Mouse (Mus musculus) lung, postnatal 0 days (tissue): ENCODE results near the gene Gm7579. TPM values are rescaled to one million over a fixed set of nuclear protein-coding genes. Genes with fewer than 3 reads are reported as not detected.
"Not testable (repeated sequence)": the region's sequence is repeated elsewhere in the genome, so short reads cannot be mapped to it uniquely, and the experiment has no call there.

ENCODE experiments used
- ATAC-seq: fragments of 200-750 bp; cut with Nextera tagmentation; 2 replicates; pipeline ENCODE4 v1.8.0; 2017; ENCODE audit warnings: moderate library complexity
- DNase-seq: peaks from one replicate; pipeline ENCODE4 v3.0.0-alpha.2; 2016; ENCODE audit warnings: low spot score
- H3K27ac ChIP-seq: fragments of 300-500 bp; sonication (generic); 2 replicates; pipeline ENCODE4 v1.5.1; 2014; ENCODE audit warnings: antibody characterized with exemption, mild to moderate bottlenecking, low read length, mixed read lengths
- H3K27me3 ChIP-seq: fragments of 300-500 bp; sonication (generic); replicated peaks from 2 replicates; pipeline ENCODE4 v1.6.1; 2014; ENCODE audit warnings: low read length, mixed read lengths; ENCODE audit not compliant: insufficient read depth
- H3K36me3 ChIP-seq: fragments of 300-500 bp; sonication (generic); 2 replicates; pipeline ENCODE4 v1.6.1; 2014; ENCODE audit warnings: low read length, mixed read lengths; ENCODE audit not compliant: insufficient read depth
- H3K4me1 ChIP-seq: fragments of 300-500 bp; sonication (generic); 2 replicates; pipeline ENCODE4 v1.6.1; 2014; ENCODE audit warnings: antibody characterized with exemption, low read depth, low read length, mixed read lengths; ENCODE audit not compliant: insufficient read depth
- H3K4me2 ChIP-seq: fragments of 300-500 bp; sonication (generic); replicated peaks from 2 replicates; pipeline ENCODE4 v1.6.1; 2014; ENCODE audit warnings: low read depth, mild to moderate bottlenecking, low read length, moderate library complexity, mixed read lengths
- H3K4me3 ChIP-seq: fragments of 300-500 bp; sonication (generic); 2 replicates; pipeline ENCODE4 v1.5.1; 2014; ENCODE audit warnings: low read depth, low read length
- H3K9ac ChIP-seq: fragments of 300-500 bp; sonication (generic); replicated peaks from 2 replicates; pipeline ENCODE4 v1.6.1; 2014; ENCODE audit warnings: low read depth, mild to moderate bottlenecking
- H3K9me3 ChIP-seq: fragments of 300-500 bp; sonication (generic); 2 replicates; pipeline ENCODE4 v1.6.1; 2016; ENCODE audit warnings: low read length, mixed read lengths
- CTCF ChIP-seq: IDR thresholded peaks from 2 replicates; pipeline ENCODE4 v1.5.1; 2016; ENCODE audit warnings: antibody characterized with exemption, mild to moderate bottlenecking
- EP300 ChIP-seq: IDR thresholded peaks from 2 replicates; pipeline ENCODE4 v1.6.1; 2016; ENCODE audit warnings: antibody characterized with exemption, mild to moderate bottlenecking, control low read depth
- WGBS: fragments of 180-500 bp; shearing (Covaris S2); extraction: QIAGEN DNeasy Blood & Tissue Kit; methylation state at CpG from one replicate; pipeline ENCODE4 v1.1.7; 2014; 5-methylcytosine and 5-hydroxymethylcytosine counted together
- polyA plus RNA-seq: library from polyadenylated mRNA; unstranded; fragments of >200 nt; fragmentation: Nextera tagmentation; extraction: Ambion mirVana; gene quantifications from 2 replicates; pipeline ENCODE4 v1.2.1, GENCODE M21; 2015

Gm7579 gene
- polyA plus RNA-seq, 1 experiment from 2014 or later = not detected

DNA sequence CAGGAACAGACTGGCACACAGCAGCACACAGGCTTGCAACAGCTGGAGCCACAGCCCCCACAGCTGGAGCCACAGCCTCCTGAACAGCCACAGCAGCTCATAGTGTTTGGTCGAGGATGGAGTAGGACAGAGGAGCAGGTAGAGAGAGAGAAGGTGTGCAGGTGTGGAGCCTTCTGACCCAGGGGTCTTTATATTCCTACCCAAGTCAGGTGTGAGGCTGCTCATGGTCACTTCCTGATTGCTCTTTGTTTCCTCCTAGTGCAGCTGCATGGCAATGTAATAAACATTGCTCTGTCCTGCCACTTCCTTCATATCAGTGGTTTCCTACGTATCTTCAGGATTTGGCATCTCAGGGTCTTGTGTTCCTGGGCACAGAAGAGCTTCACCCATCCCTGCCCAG, 21.4 kb upstream of the Gm7579 start, which contains the start of gene Gm10153:
Gene Gm10153 (minus strand): TSS at position 101 of the 400 bp plus-strand sequence.
- Histone ChIP-seq H3K9ac (no peak within 1 kb of the TSS), H3K4me2 (no peak within 1 kb of the TSS), H3K27ac (no peak within 1 kb of the TSS), H3K36me3 (no peaks in the 10 kb centered on the region), H3K27me3 (no peaks in the 10 kb centered on the region), H3K9me3 (no peaks in the 10 kb centered on the region), H3K4me3 (no peak within 1 kb of the TSS), H3K4me1 (no peaks in the 10 kb centered on the region)
- ATAC-seq (no peak), DNase-seq (no peak)
- 12% methylated on average over 2 of the region's 2 CpGs for WGBS
- TF ChIP-seq CTCF = no peak
- TF ChIP-seq EP300 = no peak

DNA sequence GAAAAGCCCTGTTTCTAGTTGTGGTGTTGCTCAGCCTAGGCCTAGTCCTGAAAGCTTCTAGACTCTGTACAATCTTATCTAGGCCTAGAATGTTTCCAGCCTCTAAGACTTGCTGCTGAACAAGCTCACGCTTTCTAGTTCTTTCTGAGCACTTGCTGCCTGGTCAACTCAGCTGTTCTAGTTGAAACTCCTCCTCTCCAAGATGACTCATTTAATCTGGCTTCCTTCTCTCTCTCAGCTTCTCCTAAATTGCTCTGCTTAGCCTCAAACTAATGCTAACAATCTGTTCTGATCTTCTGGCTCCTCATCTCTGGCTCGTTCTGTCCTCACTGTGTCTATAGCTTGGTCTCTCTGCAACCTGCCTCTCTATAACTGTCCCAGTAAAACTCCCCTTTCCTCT, 12.9 kb upstream of the Gm7579 start:
- H3K4me2 ChIP-seq = no peak overlapping the region
- no peak overlapping the region for H3K9ac ChIP-seq
- no peaks in the 10 kb centered on the region for H3K36me3 ChIP-seq
- H3K27ac ChIP-seq = no peak overlapping the region
- TF ChIP-seq EP300 (no peak), CTCF (no peak)
- H3K4me3 ChIP-seq = no peak overlapping the region
- DNase-seq (no peak), ATAC-seq (no peak)
- 78% methylated on average over 2 of the region's 2 CpGs for WGBS
- H3K4me1 ChIP-seq = no peaks in the 10 kb centered on the region
- H3K9me3 ChIP-seq = no peaks in the 10 kb centered on the region
- H3K27me3 ChIP-seq = no peaks in the 10 kb centered on the region

DNA sequence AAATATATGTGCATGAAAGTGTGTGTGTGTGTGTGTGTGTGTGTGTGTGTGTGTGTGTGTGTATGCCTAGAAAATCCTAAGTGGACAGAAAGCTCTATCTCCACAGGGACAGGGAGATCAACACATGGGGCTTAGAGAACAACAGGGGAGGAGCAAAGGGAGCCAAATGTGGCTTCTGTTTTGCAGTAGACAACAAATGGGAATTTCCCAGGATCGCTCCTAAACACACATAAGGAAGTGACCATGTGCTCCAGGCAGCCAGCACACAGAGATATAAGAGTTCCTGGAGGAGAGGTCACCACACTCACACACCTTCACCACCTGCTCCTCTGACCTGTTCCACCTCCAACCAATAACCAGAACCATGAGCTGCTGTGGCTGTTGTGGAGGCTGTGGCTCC, 10.6 kb upstream of the Gm7579 start, which contains the start of gene Krtap5-3:
Gene Krtap5-3 (plus strand): TSS at position 301 of the 400 bp plus-strand sequence.
- H3K27me3 ChIP-seq = no peaks in the 10 kb centered on the region
- DNase-seq (no peak), ATAC-seq (no peak)
- no peak within 1 kb of the TSS for H3K4me2 ChIP-seq
- H3K36me3 ChIP-seq = no peaks in the 10 kb centered on the region
- H3K4me3 ChIP-seq = no peak within 1 kb of the TSS
- H3K4me1 ChIP-seq = no peaks in the 10 kb centered on the region
- TF ChIP-seq EP300 = no peak
- TF ChIP-seq CTCF = no peak
- no peaks in the 10 kb centered on the region for H3K9me3 ChIP-seq
- H3K27ac ChIP-seq = no peak within 1 kb of the TSS
- no peak within 1 kb of the TSS for H3K9ac ChIP-seq
- 44% methylated on average over 1 of the region's 1 CpGs for WGBS

DNA sequence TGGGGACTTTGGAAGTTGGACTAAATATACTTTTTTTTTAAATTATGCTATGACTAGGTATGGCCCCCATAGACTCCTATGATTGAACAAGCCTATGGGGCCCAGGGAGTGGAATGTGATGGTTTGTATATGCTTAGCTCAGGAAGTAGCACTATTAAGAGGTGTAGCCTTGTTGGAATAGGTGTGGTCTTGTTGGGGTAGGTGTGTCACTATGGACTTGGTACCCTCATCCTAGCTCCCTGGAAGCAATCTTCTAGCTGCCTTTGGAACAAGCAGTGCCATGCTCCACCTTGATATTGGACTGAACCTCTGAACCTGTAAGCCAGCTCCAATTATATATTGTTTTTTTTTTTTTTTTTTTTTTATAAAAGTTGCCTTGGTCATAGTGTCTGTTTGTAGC, 6.2 kb upstream of the Gm7579 start:
- Histone ChIP-seq H3K4me3 (no peak overlapping the region), H3K9me3 (no peaks in the 10 kb centered on the region), H3K4me2 (no peak overlapping the region), H3K4me1 (no peaks in the 10 kb centered on the region), H3K27me3 (no peaks in the 10 kb centered on the region), H3K36me3 (no peaks in the 10 kb centered on the region), H3K27ac (no peak overlapping the region), H3K9ac (no peak overlapping the region)
- TF ChIP-seq EP300 (no peak), CTCF (no peak)
- DNase-seq (no peak), ATAC-seq (no peak)

DNA sequence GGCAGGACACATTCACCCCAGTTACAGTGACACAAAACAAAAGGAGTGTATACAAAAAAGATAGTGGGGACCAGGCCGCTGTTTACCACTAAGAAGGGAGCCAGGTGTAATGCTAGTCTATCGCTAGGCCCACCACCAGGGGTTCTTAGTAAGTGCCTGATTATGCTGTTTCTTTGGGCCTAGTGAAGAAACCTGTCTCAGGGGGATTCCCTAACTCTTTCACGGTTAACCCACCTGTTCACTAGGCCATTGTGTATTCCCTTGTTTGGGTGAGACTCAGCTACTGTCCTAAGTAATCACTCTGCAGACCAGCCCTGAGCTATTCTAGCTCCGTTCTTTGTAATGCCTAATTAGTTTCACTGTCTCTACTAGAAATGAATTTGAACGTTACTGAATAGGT, 4.8 kb upstream of the Gm7579 start:
- DNase-seq, ATAC-seq, H3K27ac ChIP-seq, H3K27me3 ChIP-seq, H3K4me1 ChIP-seq, H3K36me3 ChIP-seq, H3K4me2 ChIP-seq, H3K4me3 ChIP-seq, H3K9me3 ChIP-seq, H3K9ac ChIP-seq: not testable (repeated sequence)
- WGBS = 78% methylated on average over 5 of the region's 5 CpGs

DNA sequence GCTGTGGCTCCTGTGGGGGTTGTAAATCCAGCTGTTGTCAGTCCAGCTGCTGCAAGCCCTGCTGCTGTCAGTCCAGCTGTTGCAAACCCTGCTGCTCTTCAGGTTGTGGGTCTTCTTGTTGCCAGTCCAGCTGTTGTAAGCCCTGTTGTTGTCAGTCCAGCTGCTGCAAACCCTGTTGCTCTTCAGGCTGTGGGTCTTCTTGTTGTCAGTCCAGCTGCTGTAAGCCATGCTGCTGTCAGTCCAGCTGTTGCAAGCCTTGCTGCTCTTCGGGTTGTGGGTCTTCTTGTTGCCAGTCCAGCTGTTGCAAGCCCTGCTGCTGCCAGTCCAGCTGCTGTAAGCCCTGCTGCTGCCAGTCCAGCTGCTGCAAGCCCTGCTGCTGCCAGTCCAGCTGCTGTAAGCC, 477 bp downstream of the Gm7579 start:
- not testable (repeated sequence) for H3K36me3 ChIP-seq, DNase-seq, H3K4me1 ChIP-seq, H3K4me2 ChIP-seq, H3K27me3 ChIP-seq, H3K9me3 ChIP-seq, H3K9ac ChIP-seq, H3K4me3 ChIP-seq, ATAC-seq, H3K27ac ChIP-seq
- 29% methylated on average over 1 of the region's 1 CpGs for WGBS

DNA sequence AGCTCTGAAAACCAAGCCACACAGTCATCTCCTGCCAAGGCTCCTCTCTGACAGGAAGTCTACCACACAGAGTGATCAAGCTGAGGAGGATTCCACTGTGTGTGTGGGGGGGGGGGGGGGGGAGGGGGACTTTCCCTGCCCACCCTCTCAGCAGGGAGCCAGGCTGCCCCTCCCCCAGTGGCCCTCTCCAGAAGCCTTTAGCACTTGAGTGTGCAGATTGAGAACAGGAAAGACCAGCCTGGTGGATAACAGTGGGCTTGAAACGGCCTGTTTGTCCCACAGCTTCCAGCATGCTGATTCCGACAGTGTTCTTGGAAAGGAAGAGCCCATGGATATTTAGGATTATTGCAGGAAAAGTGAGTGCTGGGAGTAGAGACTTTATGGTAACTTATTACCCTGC, 12.9 kb downstream of the Gm7579 start:
- WGBS = 18% methylated on average over 2 of the region's 2 CpGs
- no peak for DNase-seq
- Histone ChIP-seq H3K9ac (no peak overlapping the region), H3K27ac (no peak overlapping the region), H3K4me1 (no peaks in the 10 kb centered on the region), H3K4me3 (no peak overlapping the region), H3K4me2 (no peak overlapping the region), H3K27me3 (no peaks in the 10 kb centered on the region), H3K36me3 (no peaks in the 10 kb centered on the region), H3K9me3 (no peaks in the 10 kb centered on the region)
- ATAC-seq = no peak
- TF ChIP-seq EP300 (no peak), CTCF (no peak)

DNA sequence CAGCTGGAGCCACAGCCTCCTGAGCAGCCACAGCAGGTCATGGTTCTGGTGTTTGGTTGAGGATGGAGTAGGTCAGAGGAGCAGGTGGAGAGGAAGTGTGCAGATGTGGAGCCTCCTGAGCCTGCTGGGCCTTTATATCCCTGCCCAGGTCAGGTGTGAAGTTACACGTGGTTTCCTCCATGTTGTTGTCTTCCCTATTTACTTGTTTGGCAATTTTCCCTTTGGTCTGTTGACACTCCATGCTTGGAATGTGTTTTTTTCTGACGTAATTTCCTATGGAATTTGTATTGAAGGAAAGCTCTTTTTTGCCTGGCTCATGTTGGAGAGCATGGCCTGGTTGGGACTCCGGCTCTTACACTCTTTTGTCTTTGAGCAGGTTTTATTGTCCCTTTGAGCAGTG, 18.2 kb downstream of the Gm7579 start, which contains the start of gene Krtap5-5:
Gene Krtap5-5 (minus strand): TSS at position 101 of the 400 bp plus-strand sequence.
- H3K9me3 ChIP-seq, H3K4me3 ChIP-seq, H3K9ac ChIP-seq, H3K4me1 ChIP-seq, H3K4me2 ChIP-seq, ATAC-seq, H3K27ac ChIP-seq, H3K27me3 ChIP-seq, H3K36me3 ChIP-seq: not testable (repeated sequence)
- DNase-seq = peak; percentile 41
- 30% methylated on average over 3 of the region's 3 CpGs for WGBS
